Mouse (Mus musculus): Measurements from ENCODE around the gene Chd1. TPM values are rescaled to one million over a fixed set of nuclear protein-coding genes. Genes with fewer than 3 reads are reported as not detected.
A peak's percentile ranks its signal among the peaks of the same experiment; 100 is the strongest.

Gene Chd1
- total RNA-seq (2021) = 10 to 100 TPM; 35.1 to 47.7 TPM
- long read RNA-seq, experiment 1, partial matches to known transcripts = 4 of 5 reads
- long read RNA-seq, experiment 1, other reads (novel, unspliced or antisense) = 1 of 5 reads
- long read RNA-seq, experiment 2, partial matches to known transcripts = 1 of 1 reads
- long read RNA-seq, experiment 2, other reads (novel, unspliced or antisense) = 0 of 1 reads

- DNase-seq = peak; percentile 91 to 94
Measured at GRCm38 (mm10) chr17:15704475-15705300, at the start of gene Chd1. TSS of gene Chd1 (plus strand) at chr17:15704967.

- peak in 1 of 2 experiments; percentile 14 for DNase-seq
Measured at GRCm38 (mm10) chr17:15656881-15657607, 47.7 kb upstream of the Chd1 start.

GRCm38 (mm10) chr17:15672870-15673269 lies 31.9 kb upstream of the Chd1 start:
- DNase-seq = no peak

- no peak for DNase-seq
Measured at GRCm38 (mm10) chr17:15677970-15678645, 26.7 kb upstream of the Chd1 start.

GRCm38 (mm10) chr17:15679966-15680630 lies 24.7 kb upstream of the Chd1 start:
- no peak for DNase-seq

GRCm38 (mm10) chr17:15680661-15681060 lies 24.1 kb upstream of the Chd1 start:
- no peak for DNase-seq

GRCm38 (mm10) chr17:15686396-15686795 lies 18.4 kb upstream of the Chd1 start:
- no peak for DNase-seq

- DNase-seq = no peak
Measured at GRCm38 (mm10) chr17:15690304-15690703, 14.5 kb upstream of the Chd1 start.

GRCm38 (mm10) chr17:15695566-15695965 lies 9.2 kb upstream of the Chd1 start:
- no peak for DNase-seq

GRCm38 (mm10) chr17:15698956-15699355 lies 5.8 kb upstream of the Chd1 start:
- no peak for DNase-seq

GRCm38 (mm10) chr17:15701505-15701904 lies 3.3 kb upstream of the Chd1 start:
- no peak for DNase-seq

GRCm38 (mm10) chr17:15704158-15704474 lies 651 bp upstream of the Chd1 start:
- DNase-seq = no peak

- DNase-seq = peak; percentile 50 to 64
Measured at GRCm38 (mm10) chr17:15705303-15706284, 827 bp downstream of the Chd1 start.

- DNase-seq = no peak
Measured at GRCm38 (mm10) chr17:15714507-15714906, 9.7 kb downstream of the Chd1 start.

GRCm38 (mm10) chr17:15715013-15715902 lies 10.5 kb downstream of the Chd1 start:
- peak; percentile 45 to 55 for DNase-seq

- no peak for DNase-seq
Measured at GRCm38 (mm10) chr17:15715940-15716339, 11.2 kb downstream of the Chd1 start.

- DNase-seq = no peak
Measured at GRCm38 (mm10) chr17:15720841-15721240, 16.1 kb downstream of the Chd1 start.

GRCm38 (mm10) chr17:15723291-15723690 lies 18.5 kb downstream of the Chd1 start:
- DNase-seq = no peak

- DNase-seq = peak in 1 of 2 experiments; percentile 44
Measured at GRCm38 (mm10) chr17:15723866-15724475, 19.2 kb downstream of the Chd1 start.

Measured in adrenal gland, postnatal 36 days (tissue).